Mouse (Mus musculus) C2C12 (cell line): ENCODE results near the gene Lrmda. TPM values are rescaled to one million over a fixed set of nuclear protein-coding genes. Genes with fewer than 3 reads are reported as not detected.

ENCODE experiments used
- H3K27me3 ChIP-seq: one replicate; pipeline ENCODE4 v1.6.1; 2011; ENCODE audit not compliant: control insufficient read depth, insufficient read depth, insufficient read length
- H3K36me3 ChIP-seq: one replicate; pipeline ENCODE4 v1.6.1; 2011; ENCODE audit not compliant: control insufficient read depth, insufficient read depth
- H3K4me3 ChIP-seq: one replicate; pipeline ENCODE4 v1.5.1; 2011; ENCODE audit warnings: mild to moderate bottlenecking, control low read depth; ENCODE audit not compliant: poor library complexity, insufficient read depth, severe bottlenecking
- H3K79me2 ChIP-seq: one replicate; pipeline ENCODE4 v1.6.1; 2011; ENCODE audit not compliant: control insufficient read depth, insufficient read depth
- H3K79me3 ChIP-seq: one replicate; pipeline ENCODE4 v1.6.1; 2011; ENCODE audit warnings: low read depth, control low read depth
- H3ac ChIP-seq: one replicate; pipeline ENCODE3; 2011; ENCODE audit warnings: low read depth; ENCODE audit not compliant: control insufficient read depth, insufficient read length
- CEBPB ChIP-seq: IDR thresholded peaks from one replicate; pipeline ENCODE4 v1.6.1; 2011; ENCODE audit warnings: low read depth, mild to moderate bottlenecking, control low read depth, moderate library complexity
- CTCF ChIP-seq: IDR thresholded peaks from one replicate; pipeline ENCODE4 v1.5.1; 2011; ENCODE audit not compliant: control insufficient read depth, insufficient read depth, insufficient read length
- FOSL1 ChIP-seq: IDR thresholded peaks from one replicate; pipeline ENCODE4 v1.8.0; 2011; ENCODE audit warnings: mild to moderate bottlenecking, low read length; ENCODE audit not compliant: poor library complexity, insufficient read depth, severe bottlenecking
- MAX ChIP-seq: IDR thresholded peaks from one replicate; pipeline ENCODE4 v1.6.1; 2011; ENCODE audit warnings: mild to moderate bottlenecking, control low read depth
- MYOD1 ChIP-seq: IDR thresholded peaks from one replicate; pipeline ENCODE4 v1.6.1; 2011; ENCODE audit warnings: low read depth; ENCODE audit not compliant: control insufficient read depth, insufficient read length
- MYOG ChIP-seq: IDR thresholded peaks from one replicate; pipeline ENCODE4 v1.6.1; 2011; ENCODE audit not compliant: control insufficient read depth, insufficient read length; ENCODE audit errors: extremely low read depth
- USF1 ChIP-seq: IDR thresholded peaks from one replicate; pipeline ENCODE4 v1.6.1; 2011; ENCODE audit warnings: low read depth, mild to moderate bottlenecking, control low read depth, moderate library complexity
- polyA plus RNA-seq: library from polyadenylated mRNA; unstranded; fragments of >200 nt; fragmentation: generic; extraction: Trizol; gene quantifications from one replicate; pipeline ENCODE4 v1.2.1, GENCODE M21; 2012; ENCODE audit warnings: missing spikeins

Lrmda gene
- polyA plus RNA-seq, 1 experiment, result not detected

DNA sequence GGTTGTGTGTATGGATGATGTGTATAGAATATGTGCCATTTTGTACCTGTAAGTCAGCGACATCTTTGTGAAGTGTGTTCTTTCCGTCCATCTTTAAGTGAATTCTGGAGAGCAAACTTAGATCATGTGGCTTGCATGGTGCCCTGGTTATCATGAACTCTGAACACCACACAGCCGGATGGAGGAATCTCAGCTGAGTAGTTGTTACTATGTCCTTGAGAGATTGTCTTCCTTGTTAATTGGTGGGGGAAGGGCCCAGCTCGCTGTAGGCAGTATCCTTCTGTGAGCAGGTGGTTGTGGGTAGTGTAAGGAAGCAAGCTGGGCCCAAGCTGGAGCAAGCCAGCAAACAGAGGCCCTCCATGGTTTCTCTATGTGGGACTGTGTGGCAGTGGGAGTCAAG, 89.9 kb downstream of the Lrmda start:
- Histone ChIP-seq H3K36me3 (no peaks in the 10 kb centered on the region), H3K27me3 (peaks cover 18% of the 10 kb centered on the region), H3ac (no peak overlapping the region), H3K79me3 (no peaks in the 10 kb centered on the region), H3K79me2 (no peaks in the 10 kb centered on the region), H3K4me3 (no peak overlapping the region)
- TF ChIP-seq MYOD1 (no peak), FOSL1 (no peak), USF1 (no peak), MYOG (no peak), CEBPB (no peak), MAX (no peak), CTCF (no peak)

DNA sequence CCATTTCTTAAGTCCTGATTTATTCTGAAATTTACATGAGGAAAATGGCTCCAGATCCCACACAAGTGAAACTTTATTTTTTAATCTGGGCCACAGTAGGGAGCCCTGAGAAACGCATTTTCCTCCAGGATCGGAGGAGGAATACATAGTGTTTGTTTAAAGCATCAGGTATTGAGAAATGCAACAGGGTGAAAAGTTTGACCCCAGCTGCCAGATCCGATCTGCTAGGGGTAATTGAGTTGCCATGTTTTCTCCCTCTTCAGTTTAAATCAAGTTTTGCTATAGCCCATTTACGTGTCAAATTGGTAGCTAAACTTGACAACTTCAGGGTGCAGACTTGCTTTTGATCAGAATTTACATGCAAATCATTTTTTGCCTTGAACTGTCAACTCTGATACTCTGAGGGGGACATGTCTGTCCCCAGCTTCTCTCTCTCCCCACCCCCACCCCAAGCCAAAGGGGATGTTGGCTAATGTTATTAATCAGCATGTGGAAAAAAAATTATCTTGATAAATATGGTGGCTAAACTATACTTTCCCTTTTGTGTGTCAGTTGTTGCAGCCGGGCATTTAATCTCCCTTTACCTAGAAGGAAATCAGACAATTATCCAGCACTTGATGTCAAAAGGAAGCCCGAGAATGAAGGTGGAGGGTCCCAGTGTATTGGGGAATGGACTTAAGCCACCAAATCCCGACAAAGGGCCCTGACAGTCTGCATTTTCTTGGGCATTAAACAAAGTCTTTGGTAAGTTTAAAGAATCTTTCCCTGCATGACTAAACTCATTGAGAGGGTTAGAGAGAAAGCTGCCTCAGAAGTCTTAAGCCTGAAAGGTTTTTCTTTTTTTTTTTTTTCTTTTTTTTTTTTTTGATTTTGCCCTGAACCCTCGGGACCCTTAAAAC, 94.2 kb downstream of the Lrmda start:
- Histone ChIP-seq H3K36me3 (no peaks in the 10 kb centered on the region), H3K27me3 (peaks cover 20% of the 10 kb centered on the region), H3K79me3 (no peaks in the 10 kb centered on the region)

DNA sequence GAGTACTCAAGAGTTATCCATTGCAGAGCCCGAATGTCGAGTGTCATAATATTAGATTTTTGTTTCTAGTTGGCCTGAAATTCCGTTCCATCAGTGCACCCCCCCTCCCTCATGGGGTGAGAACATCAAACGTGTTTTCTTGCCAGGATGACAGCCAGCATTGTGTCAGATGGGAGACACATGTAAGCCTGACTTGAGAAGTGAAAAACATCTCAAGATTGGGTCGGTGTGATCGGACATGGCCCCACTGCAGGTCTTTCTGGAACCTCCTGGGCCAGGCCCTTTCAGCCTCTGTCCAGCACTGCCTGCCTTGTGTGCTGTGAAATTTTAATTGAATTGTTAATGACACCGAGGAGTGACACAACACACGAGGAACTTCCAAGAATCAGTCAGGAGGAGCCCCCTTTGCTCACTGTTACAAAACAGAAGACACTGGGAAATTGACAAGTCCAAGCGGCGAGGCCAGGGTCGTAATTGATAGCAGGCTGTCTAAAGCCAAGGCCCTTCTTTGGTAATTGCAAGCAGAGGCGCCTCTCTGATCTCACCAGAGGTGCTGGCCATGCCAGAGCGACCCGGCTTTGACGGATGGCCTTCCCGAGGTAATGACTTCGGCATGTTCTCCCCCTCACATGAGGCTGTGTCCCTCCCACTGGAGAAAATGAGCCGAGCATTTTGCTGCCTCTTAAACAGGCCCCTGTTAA, 95.3 kb downstream of the Lrmda start:
- H3ac ChIP-seq, result no peak overlapping the region
- no peaks in the 10 kb centered on the region for H3K36me3 ChIP-seq
- H3K79me3 ChIP-seq, result no peaks in the 10 kb centered on the region
- no peak for TF ChIP-seq MYOG
- no peak for TF ChIP-seq CTCF
- TF ChIP-seq CEBPB, result no peak
- TF ChIP-seq MAX, result no peak
- TF ChIP-seq MYOD1, result no peak
- no peak for TF ChIP-seq FOSL1
- no peak for TF ChIP-seq USF1
- no peaks in the 10 kb centered on the region for H3K79me2 ChIP-seq
- H3K4me3 ChIP-seq, result no peak overlapping the region
- H3K27me3 ChIP-seq, result peaks cover 14% of the 10 kb centered on the region

More for the DNA sequence above, 94.2 kb downstream of the Lrmda start:
- H3ac ChIP-seq, result no peak overlapping the region
- no peaks in the 10 kb centered on the region for H3K79me2 ChIP-seq
- no peak overlapping the region for H3K4me3 ChIP-seq
- TF ChIP-seq CEBPB (no peak), MAX (no peak), USF1 (no peak), MYOD1 (no peak), FOSL1 (no peak), MYOG (no peak), CTCF (no peak)

DNA sequence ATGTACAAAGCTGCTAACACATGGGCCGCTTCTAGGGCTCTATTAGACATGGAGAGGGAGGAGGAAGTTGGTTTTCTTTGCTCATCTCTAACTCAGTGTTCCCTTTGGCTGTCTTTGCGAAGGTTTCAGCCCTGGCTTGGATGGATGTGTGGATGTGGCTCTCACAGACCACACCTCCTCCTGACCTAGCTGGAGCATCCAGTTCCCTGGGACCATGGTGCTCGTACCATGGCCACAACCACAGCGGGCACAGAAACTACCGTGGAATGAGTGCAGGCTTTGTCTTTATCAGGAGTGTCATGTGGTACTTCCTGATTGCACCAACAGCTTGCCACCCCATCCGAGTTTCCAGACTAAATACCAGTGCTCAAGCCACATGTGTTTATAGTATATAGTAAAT, 98.6 kb downstream of the Lrmda start:
- Histone ChIP-seq H3K79me2 (no peaks in the 10 kb centered on the region), H3K27me3 (peaks cover 6% of the 10 kb centered on the region), H3K36me3 (no peaks in the 10 kb centered on the region), H3K79me3 (no peaks in the 10 kb centered on the region), H3ac (no peak overlapping the region), H3K4me3 (no peak overlapping the region)
- TF ChIP-seq MYOD1, result no peak
- TF ChIP-seq MYOG, result no peak
- no peak for TF ChIP-seq FOSL1
- TF ChIP-seq CEBPB, result no peak

DNA sequence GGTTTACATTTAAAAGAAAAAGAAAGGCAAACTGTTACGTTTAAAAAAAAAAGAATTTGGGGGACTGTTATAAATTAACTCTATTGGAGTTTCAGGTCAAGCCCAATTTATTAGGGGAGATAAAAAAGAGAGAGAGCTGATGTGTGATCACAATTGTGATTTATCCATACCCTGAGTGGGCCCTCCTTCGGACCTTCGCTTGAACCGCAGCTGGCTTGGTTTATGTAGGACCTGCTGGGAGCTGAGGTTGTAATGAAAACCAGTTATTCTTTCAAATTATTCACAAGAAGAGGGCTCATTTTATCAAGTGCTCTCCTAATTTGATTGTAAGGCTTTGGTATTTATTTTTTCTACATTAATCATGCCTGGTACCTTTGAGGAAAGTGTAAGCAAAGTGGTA, 99.0 kb downstream of the Lrmda start:
- no peak for TF ChIP-seq USF1
- no peak for TF ChIP-seq CTCF

DNA sequence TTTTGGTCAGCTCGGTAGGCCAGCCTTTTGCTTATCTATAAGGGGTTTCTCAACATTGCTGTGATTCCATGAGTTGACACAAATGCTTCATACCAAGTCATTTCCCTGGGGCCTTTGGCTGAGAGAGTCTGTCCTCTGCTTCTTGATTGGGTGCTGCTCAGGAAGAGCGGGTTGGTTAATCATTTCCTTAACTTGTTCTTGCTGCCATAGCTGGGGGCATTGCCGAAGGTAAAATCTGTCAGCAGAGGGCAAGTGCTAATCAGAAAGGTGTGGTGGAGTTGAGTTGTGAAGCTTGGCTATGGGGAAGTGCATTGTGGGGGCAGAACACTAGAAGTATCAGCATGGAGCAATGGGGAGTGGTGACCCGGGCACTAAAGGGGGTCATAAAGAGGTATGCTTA, 106.8 kb downstream of the Lrmda start:
- H3K36me3 ChIP-seq, result no peaks in the 10 kb centered on the region
- TF ChIP-seq CEBPB (no peak), USF1 (no peak)
- no peaks in the 10 kb centered on the region for H3K79me3 ChIP-seq
- no peak overlapping the region for H3ac ChIP-seq
- no peaks in the 10 kb centered on the region for H3K79me2 ChIP-seq
- no peak overlapping the region for H3K4me3 ChIP-seq
- H3K27me3 ChIP-seq, result no peaks in the 10 kb centered on the region

More for the DNA sequence above, 99.0 kb downstream of the Lrmda start:
- Histone ChIP-seq H3K4me3 (no peak overlapping the region), H3K79me2 (no peaks in the 10 kb centered on the region), H3K27me3 (peaks cover 6% of the 10 kb centered on the region), H3K36me3 (no peaks in the 10 kb centered on the region), H3ac (no peak overlapping the region), H3K79me3 (no peaks in the 10 kb centered on the region)
